7 mouse cellular contexts compared by ENCODE assay signal in genomic region chr17:57334001-57334760, GRCm38 (mm10). TPM values are rescaled to one million over a fixed set of nuclear protein-coding genes. Genes with fewer than 3 reads are reported as not detected.
DNase-seq lines count a peak whose midpoint lies in the region; ATAC-seq and TF ChIP-seq lines count a peak whose summit lies in the region.

No protein-coding gene starts in this region.

- no peaks in the 10 kb centered on the region for H3K27me3 ChIP-seq in hindbrain, embryonic 11.5 days (ENCODE audit: control insufficient read depth, insufficient read depth, low read length)
- peaks cover 3% of the 10 kb centered on the region; the same call in 1 of the 2 replicates for H3K27me3 ChIP-seq in hindbrain, embryonic 10.5 days (ENCODE audit: insufficient read depth, poor library complexity, severe bottlenecking)
- no peaks in the 10 kb centered on the region for H3K27me3 ChIP-seq in MEL (ENCODE audit: control insufficient read depth in 1 of 2, insufficient read depth in 2 of 2, low read length in 2 of 2)
- H3K27me3 ChIP-seq in hindbrain, postnatal 0 days (ENCODE audit: insufficient read depth, low read length): no peaks in the 10 kb centered on the region

- no peaks in the 10 kb centered on the region for H3K9me3 ChIP-seq in hindbrain, embryonic 11.5 days (ENCODE audit: control insufficient read depth, low read length)
- no peaks in the 10 kb centered on the region for H3K9me3 ChIP-seq in hindbrain, embryonic 10.5 days
- no peaks in the 10 kb centered on the region for H3K9me3 ChIP-seq in MEL (replicated peaks; ENCODE audit: insufficient read depth, low read length)
- H3K9me3 ChIP-seq in hindbrain, postnatal 0 days (ENCODE audit: low read length): no peaks in the 10 kb centered on the region

- TF ChIP-seq CTCF in MEL (IDR thresholded peaks at IDR 0.05 in 2 of 3, conservative IDR thresholded peaks at IDR 0.05 in 1 of 3; ENCODE audit: control insufficient read depth in 1 of 3, insufficient read depth in 1 of 3, low read depth in 2 of 3, low read length in 3 of 3, poor library complexity in 1 of 3, severe bottlenecking in 1 of 3): no peak
- TF ChIP-seq CTCF in hindbrain, postnatal 0 days (IDR thresholded peaks at IDR 0.05; ENCODE audit: low read depth): no peak

- no peaks in the 10 kb centered on the region for H3K36me3 ChIP-seq in hindbrain, embryonic 11.5 days (ENCODE audit: control insufficient read depth, insufficient read depth, low read length)
- H3K36me3 ChIP-seq in hindbrain, embryonic 10.5 days: no peaks in the 10 kb centered on the region
- peaks cover 0 to 3% of the 10 kb centered on the region in 2 experiments; a peak in 2 of 4 replicates for H3K36me3 ChIP-seq in MEL (ENCODE audit: control insufficient read depth in 1 of 2, insufficient read depth in 2 of 2, low read length in 2 of 2)
- no peaks in the 10 kb centered on the region for H3K36me3 ChIP-seq in hindbrain, postnatal 0 days (ENCODE audit: insufficient read depth, low read length)

- peak; percentile 2 for DNase-seq in hindbrain, embryonic 11.5 days (ENCODE audit: low spot score)
- DNase-seq in hindbrain, embryonic 10.5 days (ENCODE audit: low spot score): no peak
- DNase-seq in MEL (ENCODE audit: low read depth, low spot score): no peak
- DNase-seq in adrenal gland, adult (ENCODE audit: inconsistent age in 2 of 2, low spot score in 1 of 2): peak; percentile 76 to 92
- no peak for DNase-seq in hindbrain, postnatal 0 days (ENCODE audit: low spot score)
- no peak for DNase-seq in thymus, adult 18-20 months
- DNase-seq in gastrocnemius, adult 18-20 months (ENCODE audit: low spot score): no peak

- H3K27ac ChIP-seq in hindbrain, embryonic 11.5 days (ENCODE audit: low read depth, low read length): no peak overlapping the region
- no peak overlapping the region for H3K27ac ChIP-seq in hindbrain, embryonic 10.5 days
- H3K27ac ChIP-seq in MEL (ENCODE audit: control insufficient read depth, low read depth, low read length): no peak overlapping the region
- no peak overlapping the region for H3K27ac ChIP-seq in hindbrain, postnatal 0 days

- no peak overlapping the region for H3K4me3 ChIP-seq in hindbrain, embryonic 11.5 days (ENCODE audit: low read depth, low read length)
- no peak overlapping the region for H3K4me3 ChIP-seq in hindbrain, embryonic 10.5 days
- peak overlapping the region; percentile 3 to 33; a peak in 2 of 4 replicates for H3K4me3 ChIP-seq in MEL (ENCODE audit: control insufficient read depth in 1 of 2, insufficient read depth in 1 of 2, low read depth in 2 of 2, low read length in 2 of 2)
- no peak overlapping the region for H3K4me3 ChIP-seq in hindbrain, postnatal 0 days (ENCODE audit: low read length)

- no peak for TF ChIP-seq RAD21 in MEL (IDR thresholded peaks at IDR 0.05; ENCODE audit: low read depth, low read length)

- TF ChIP-seq POLR2A in MEL (IDR thresholded peaks at IDR 0.05; ENCODE audit: control insufficient read depth in 1 of 2, insufficient read depth in 1 of 2, low read depth in 1 of 2, low read length in 2 of 2, poor library complexity in 1 of 2): no peak

- H3K4me2 ChIP-seq in hindbrain, embryonic 11.5 days (replicated peaks; ENCODE audit: low read depth, low read length): no peak overlapping the region
- H3K4me2 ChIP-seq in hindbrain, postnatal 0 days (ENCODE audit: low read depth, low read length): peak overlapping the region; percentile 27; the same call in 1 of the 2 replicates

- H3K9ac ChIP-seq in hindbrain, embryonic 11.5 days (ENCODE audit: low read depth, low read length): no peak overlapping the region; the same call in 1 of the 2 replicates
- peak overlapping the region; percentile 16; the same call in 1 of the 2 replicates for H3K9ac ChIP-seq in MEL (ENCODE audit: control insufficient read depth, low read depth, low read length, poor library complexity, severe bottlenecking)
- H3K9ac ChIP-seq in hindbrain, postnatal 0 days (replicated peaks; ENCODE audit: low read length): no peak overlapping the region

- 75% methylated on average over 9 of the region's 9 CpGs for WGBS in hindbrain, embryonic 11.5 days
- WGBS in hindbrain, embryonic 10.5 days: 74% methylated on average over 9 of the region's 9 CpGs
- 70% methylated on average over 9 of the region's 9 CpGs for WGBS in hindbrain, postnatal 0 days

- H3K4me1 ChIP-seq in hindbrain, embryonic 11.5 days (replicated peaks; ENCODE audit: control insufficient read depth, insufficient read depth, low read length): no peaks in the 10 kb centered on the region
- H3K4me1 ChIP-seq in hindbrain, embryonic 10.5 days (replicated peaks): 0 out of 2 replicates have a peak, but pooled peaks cover 2% of the 10 kb centered on the region
- H3K4me1 ChIP-seq in MEL (ENCODE audit: control insufficient read depth in 1 of 2, insufficient read depth in 2 of 2, low read length in 2 of 2): peaks cover 0 to 21% of the 10 kb centered on the region in 2 experiments; a peak in 2 of 4 replicates
- no peaks in the 10 kb centered on the region for H3K4me1 ChIP-seq in hindbrain, postnatal 0 days (ENCODE audit: insufficient read depth, low read length)

- no peak for TF ChIP-seq EP300 in MEL (IDR thresholded peaks at IDR 0.05; ENCODE audit: low read depth in 1 of 2, low read length in 2 of 2)

- ATAC-seq in hindbrain, embryonic 11.5 days (ENCODE audit: low FRiP score): peak; percentile 21; the same call in 1 of the 2 replicates
- ATAC-seq in hindbrain, postnatal 0 days: 0 out of 2 replicates have a peak, but pooled peaks have one; percentile 10

- H3K79me2 ChIP-seq in MEL (ENCODE audit: control insufficient read depth, insufficient read depth, low read length, poor library complexity): no peaks in the 10 kb centered on the region; the same call in 1 of the 2 replicates

TF ChIP-seq in MEL, 35 proteins besides CTCF, POLR2A, EP300 and RAD21:
- no peak for TF ChIP-seq GATA1 (IDR thresholded peaks at IDR 0.05; ENCODE audit: low read depth, low read length)
- TF ChIP-seq ZMIZ1 (IDR thresholded peaks at IDR 0.05; ENCODE audit: low read depth, low read length): no peak
- no peak for TF ChIP-seq RCOR1 (IDR thresholded peaks at IDR 0.05; ENCODE audit: low read depth, low read length)
- no peak for TF ChIP-seq E2F4 (IDR thresholded peaks at IDR 0.05; ENCODE audit: borderline replicate concordance, low read depth, low read length)
- 0 out of 2 replicates have a peak, but pooled peaks have one; percentile 13 for TF ChIP-seq NELFE (IDR thresholded peaks at IDR 0.05; ENCODE audit: low read depth, low read length)
- no peak for TF ChIP-seq TCF12 (IDR thresholded peaks at IDR 0.05; ENCODE audit: low read depth, low read length)
- TF ChIP-seq ETS1 (IDR thresholded peaks at IDR 0.05; ENCODE audit: low read depth, low read length): 0 out of 2 replicates have a peak, but pooled peaks have one; percentile 9
- no peak for TF ChIP-seq TAL1 (IDR thresholded peaks at IDR 0.05; ENCODE audit: low read length)
- no peak for TF ChIP-seq ELF1 (IDR thresholded peaks at IDR 0.05; ENCODE audit: low read depth, low read length)
- TF ChIP-seq MXI1 (IDR thresholded peaks at IDR 0.05; ENCODE audit: low read depth, low read length): no peak
- no peak for TF ChIP-seq MYC (IDR thresholded peaks at IDR 0.05; ENCODE audit: low read depth, low read length)
- TF ChIP-seq HCFC1 (IDR thresholded peaks at IDR 0.05; ENCODE audit: low read depth, low read length): no peak

RNA-seq across cellular contexts. Expression of gene Adgre1, which starts 24.3 kb away (rescaled TPM):
- polyA plus RNA-seq in hindbrain, embryonic 11.5 days (2014; fragmentation: Nextera tagmentation; extraction: Ambion mirVana): 3.3 and 4.8 TPM in 2 replicates
- polyA plus RNA-seq in hindbrain, embryonic 10.5 days (2016; fragmentation: Nextera tagmentation; extraction: Ambion mirVana): 1.5 and 3.6 TPM in 2 replicates
- total RNA-seq in MEL (2012; rRNA removed): not detected in 2 replicates
- not detected for polyA plus RNA-seq in MEL (2012; ENCODE audit: insufficient read depth in 1 of 2, insufficient read length in 2 of 2, low read depth in 1 of 2, low replicate concordance in 2 of 2, missing spikeins in 1 of 2)
- 6.8 and 16.1 TPM in 2 replicates for total RNA-seq in hindbrain, postnatal 0 days (2014; rRNA removed)
- polyA plus RNA-seq in hindbrain, postnatal 0 days (2015; fragmentation: Nextera tagmentation; extraction: Ambion mirVana): 4.2 and 5.0 TPM in 2 replicates
- total RNA-seq in gastrocnemius, adult 18-20 months (2021): 1 to 10 TPM; 1.2 to 2.1 TPM

RNA-seq across cellular contexts. Expression of gene Vav1, which starts 55.3 kb away (rescaled TPM):
- polyA plus RNA-seq in hindbrain, embryonic 11.5 days (2014; fragmentation: Nextera tagmentation; extraction: Ambion mirVana): 2.5 and 2.6 TPM in 2 replicates
- 2.0 and 2.2 TPM in 2 replicates for polyA plus RNA-seq in hindbrain, embryonic 10.5 days (2016; fragmentation: Nextera tagmentation; extraction: Ambion mirVana)
- 81.8 and 86.7 TPM in 2 replicates for total RNA-seq in MEL (2012; rRNA removed)
- 10 to 100 TPM in 1 of 2 experiments, not detected in 1; 99.6 TPM for polyA plus RNA-seq in MEL (2012; ENCODE audit: insufficient read depth in 1 of 2, insufficient read length in 2 of 2, low read depth in 1 of 2, low replicate concordance in 2 of 2, missing spikeins in 1 of 2)
- total RNA-seq in hindbrain, postnatal 0 days (2014; rRNA removed): 2.2 and 2.5 TPM in 2 replicates
- 1.9 and 2.5 TPM in 2 replicates for polyA plus RNA-seq in hindbrain, postnatal 0 days (2015; fragmentation: Nextera tagmentation; extraction: Ambion mirVana)
- total RNA-seq in gastrocnemius, adult 18-20 months (2021): under 1 TPM; 0.32 to 0.71 TPM

Comparison
In these comparisons a context has a peak if more than half of its experiments do, and no peak if none do; other contexts are left out.
1. DNase-seq: peak in hindbrain, embryonic 11.5 days (single experiment) and adrenal gland, adult (2 of 2); none in hindbrain, embryonic 10.5 days (single experiment), MEL (single experiment), hindbrain, postnatal 0 days (single experiment), thymus, adult 18-20 months (0 of 2) and gastrocnemius, adult 18-20 months (single experiment).
2. H3K4me3 ChIP-seq: peak in MEL (2 of 2); none in hindbrain, embryonic 11.5 days (single experiment), hindbrain, embryonic 10.5 days (single experiment) and hindbrain, postnatal 0 days (single experiment).